Mouse (Mus musculus) brain, embryonic 14.5 days (tissue): ENCODE measurements around the gene Slx4. TPM values are rescaled to one million over a fixed set of nuclear protein-coding genes. Genes with fewer than 3 reads are reported as not detected.

Source experiments
- DNase-seq: peaks from one replicate; pipeline ENCODE4 v3.0.0-alpha.2; 2011; ENCODE audit warnings: low read depth
- CTCF ChIP-seq: fragments of 200-500 bp; IDR thresholded peaks from 2 replicates; pipeline ENCODE4 v1.5.1; 2012; ENCODE audit warnings: inconsistent platforms, mild to moderate bottlenecking, moderate library complexity, borderline replicate concordance; ENCODE audit not compliant: insufficient read depth, insufficient read length; ENCODE audit errors: extremely low read depth
- POLR2A ChIP-seq: fragments of 200-500 bp; IDR thresholded peaks from 2 replicates; pipeline ENCODE4 v1.6.1; 2012; ENCODE audit warnings: mild to moderate bottlenecking, inconsistent platforms, borderline replicate concordance; ENCODE audit not compliant: poor library complexity, insufficient read depth, insufficient read length, severe bottlenecking; ENCODE audit errors: extremely low read depth
- polyA plus RNA-seq: library from polyadenylated mRNA; depleted of rRNA; stranded (reverse); fragments of >200 nt; gene quantifications from 2 replicates; pipeline ENCODE4 v1.2.3, GENCODE M21; 2012

Gene Slx4
- polyA plus RNA-seq, 1 experiment: 61.7 TPM

GRCm38 (mm10) chr16:3983146-3983700 lies 20.3 kb downstream of the Slx4 start:
- TF ChIP-seq POLR2A: no peak
- no peak for TF ChIP-seq CTCF
- DNase-seq: no peak

GRCm38 (mm10) chr16:3982173-3982572 lies 21.4 kb downstream of the Slx4 start:
- no peak for DNase-seq
- no peak for TF ChIP-seq POLR2A
- TF ChIP-seq CTCF: no peak

GRCm38 (mm10) chr16:3976712-3977111 lies 26.9 kb downstream of the Slx4 start:
- DNase-seq: no peak
- no peak for TF ChIP-seq CTCF
- no peak for TF ChIP-seq POLR2A

DNA sequence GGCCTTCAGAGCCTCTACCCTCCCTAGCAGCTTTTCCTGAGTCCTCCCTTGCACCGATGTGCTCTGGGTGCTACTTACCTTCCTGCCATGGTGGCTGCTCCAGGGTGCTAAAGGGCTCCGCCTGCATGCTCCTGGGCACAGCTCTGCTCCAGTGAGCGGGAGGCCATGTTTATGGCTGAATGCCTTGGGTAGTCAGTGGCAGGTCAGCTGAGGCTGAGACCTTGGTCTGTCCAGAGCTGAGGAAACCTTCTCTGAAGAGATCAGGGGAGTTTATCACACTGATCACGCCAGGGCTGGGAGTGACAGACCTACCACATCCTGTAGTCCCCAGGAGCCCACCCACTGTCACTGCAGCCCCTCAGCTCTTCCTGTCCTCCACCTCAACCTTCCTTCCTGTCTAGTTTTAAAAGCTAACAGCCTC lies 27.3 kb downstream of the Slx4 start, which contains the start of gene Nlrc3:
Gene Nlrc3, minus strand, starts transcription at position 382 of the 421 bp plus-strand sequence.
- DNase-seq: no peak
- no peak for TF ChIP-seq POLR2A
- no peak for TF ChIP-seq CTCF

GRCm38 (mm10) chr16:3975658-3976057 lies 27.9 kb downstream of the Slx4 start:
- no peak for DNase-seq
- TF ChIP-seq POLR2A: no peak
- no peak for TF ChIP-seq CTCF

GRCm38 (mm10) chr16:3974456-3974855 lies 29.1 kb downstream of the Slx4 start:
- peak; percentile 26 for DNase-seq

- DNase-seq: no peak
- no peak for TF ChIP-seq POLR2A
- no peak for TF ChIP-seq CTCF
These were observed 38.0 kb downstream of the Slx4 start for GRCm38 (mm10) chr16:3965534-3965933.

- no peak for DNase-seq
- TF ChIP-seq POLR2A (no peak), CTCF (no peak)
These were observed 38.6 kb downstream of the Slx4 start for GRCm38 (mm10) chr16:3964990-3965389.

DNA sequence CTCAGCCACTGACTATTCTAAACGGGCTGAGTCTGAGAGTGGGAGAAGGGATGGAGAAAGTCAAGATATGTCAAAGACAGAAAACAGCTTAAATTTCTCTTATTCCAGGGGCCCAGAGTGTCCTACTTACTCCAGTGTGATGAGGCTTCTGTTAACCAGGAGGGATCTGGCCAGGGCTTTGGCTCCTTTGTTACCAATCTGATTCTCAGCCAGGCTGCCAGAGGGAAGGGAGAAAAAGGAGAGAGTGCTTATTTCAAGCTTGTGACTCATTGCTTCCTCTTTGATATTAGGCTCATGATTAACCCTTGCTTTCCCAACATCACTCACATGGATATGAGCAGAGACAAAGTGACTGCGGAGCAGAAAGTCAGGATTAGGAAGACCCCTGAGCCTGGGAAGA lies 44.3 kb downstream of the Slx4 start:
- DNase-seq: no peak
- TF ChIP-seq CTCF (no peak), POLR2A (no peak)

GRCm38 (mm10) chr16:3956369-3956768 lies 47.2 kb downstream of the Slx4 start:
- DNase-seq: no peak
- no peak for TF ChIP-seq CTCF

- no peak for DNase-seq
- no peak for TF ChIP-seq POLR2A
- TF ChIP-seq CTCF: no peak
These were observed 52.4 kb downstream of the Slx4 start for GRCm38 (mm10) chr16:3951141-3951540.

GRCm38 (mm10) chr16:3934701-3935100 lies 68.9 kb downstream of the Slx4 start:
- DNase-seq: no peak
- no peak for TF ChIP-seq CTCF
- TF ChIP-seq POLR2A: no peak

GRCm38 (mm10) chr16:3934091-3934490 lies 69.5 kb downstream of the Slx4 start:
- TF ChIP-seq POLR2A (no peak), CTCF (no peak)
- DNase-seq: no peak
